Mouse (Mus musculus): ENCODE results near the gene Ndufs7.

DNA sequence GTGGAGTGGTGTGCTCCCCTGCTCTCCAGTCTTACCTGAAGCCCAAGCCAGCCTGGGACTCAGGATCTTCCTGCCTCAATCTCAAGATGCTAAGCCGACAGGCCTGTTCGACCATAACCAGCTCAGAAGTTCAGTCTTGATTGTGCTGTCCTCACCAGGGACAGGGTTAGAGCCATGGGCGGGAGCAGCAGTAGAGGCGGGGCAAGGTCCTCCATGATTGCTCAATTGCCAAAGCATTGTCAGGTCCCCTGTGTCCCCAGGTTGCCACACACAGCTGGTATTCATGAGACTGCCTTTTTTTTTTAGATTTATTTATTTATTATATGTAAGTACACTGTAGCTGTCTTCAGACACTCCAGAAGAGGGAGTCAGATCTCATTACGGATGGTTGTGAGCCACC lies 27.3 kb downstream of the Ndufs7 start:
- no peak for TF ChIP-seq CHD2 (IDR thresholded peaks at IDR 0.05; ENCODE audit: low read depth, low read length)
- no peak for TF ChIP-seq HCFC1 (IDR thresholded peaks at IDR 0.05; ENCODE audit: borderline replicate concordance, insufficient read depth, low read length)
